Mouse (Mus musculus): Measurements from ENCODE around the gene Gatd1. TPM values are rescaled to one million over a fixed set of nuclear protein-coding genes. Genes with fewer than 3 reads are reported as not detected.

Gene Gatd1
- polyA plus RNA-seq, 1 experiment from 2014 or later: 32.2 TPM

GRCm38 (mm10) chr7:141432741-141433516, 19.0 kb upstream of the Gatd1 start:
- WGBS (ENCODE audit: insufficient replicate concordance): 83% methylated on average over 6 of the region's 6 CpGs
- Histone ChIP-seq H3K9me3 (replicated peaks; ENCODE audit: control insufficient read depth, low read length) (no peaks in the 10 kb centered on the region), H3K9ac (ENCODE audit: low read depth, low read length) (no peak overlapping the region), H3K27ac (ENCODE audit: low read depth, low read length) (no peak overlapping the region), H3K4me1 (ENCODE audit: control insufficient read depth, insufficient read depth, low read length) (peaks cover 41% of the 10 kb centered on the region), H3K36me3 (ENCODE audit: control insufficient read depth, insufficient read depth, low read length) (0 out of 2 replicates have a peak, but pooled peaks cover 8% of the 10 kb centered on the region), H3K27me3 (ENCODE audit: control insufficient read depth, insufficient read depth, low read length) (no peaks in the 10 kb centered on the region), H3K4me3 (ENCODE audit: low read depth, low read length) (no peak overlapping the region), H3K4me2 (no peak overlapping the region)
- no peak for ATAC-seq (replicated peaks; ENCODE audit: insufficient number of reproducible peaks, low FRiP score, low TSS enrichment)

DNA sequence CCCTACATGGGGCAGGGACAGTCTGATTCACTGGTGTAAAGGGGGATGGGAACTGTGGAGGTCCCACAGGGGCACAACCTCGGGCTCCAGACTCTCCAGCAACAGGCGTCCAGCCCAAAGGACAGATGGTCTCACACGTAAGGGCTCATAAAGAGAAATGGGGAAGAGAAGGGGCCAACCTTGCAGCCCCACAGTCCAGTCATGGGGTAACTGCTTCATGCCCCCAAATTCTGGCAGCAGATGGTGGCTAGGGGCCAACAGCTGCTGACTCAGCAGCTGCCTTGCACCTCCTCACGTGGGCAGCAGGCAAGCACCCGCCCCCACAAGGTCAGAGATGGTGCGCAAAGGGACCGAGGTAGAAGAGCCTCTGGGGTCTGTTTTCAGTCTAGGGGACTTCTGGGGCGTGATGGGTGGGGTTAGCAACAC, 18.3 kb upstream of the Gatd1 start:
- Histone ChIP-seq H3K27me3 (ENCODE audit: control insufficient read depth, insufficient read depth, low read length) (no peaks in the 10 kb centered on the region), H3K4me1 (ENCODE audit: control insufficient read depth, insufficient read depth, low read length) (peaks cover 41% of the 10 kb centered on the region), H3K4me2 (no peak overlapping the region), H3K9ac (ENCODE audit: low read depth, low read length) (no peak overlapping the region), H3K27ac (ENCODE audit: low read depth, low read length) (no peak overlapping the region), H3K36me3 (ENCODE audit: control insufficient read depth, insufficient read depth, low read length) (0 out of 2 replicates have a peak, but pooled peaks cover 8% of the 10 kb centered on the region), H3K9me3 (replicated peaks; ENCODE audit: control insufficient read depth, low read length) (no peaks in the 10 kb centered on the region), H3K4me3 (ENCODE audit: low read depth, low read length) (no peak overlapping the region)
- 85% methylated on average over 8 of the region's 8 CpGs for WGBS (ENCODE audit: insufficient replicate concordance)
- ATAC-seq (replicated peaks; ENCODE audit: insufficient number of reproducible peaks, low FRiP score, low TSS enrichment): no peak

DNA sequence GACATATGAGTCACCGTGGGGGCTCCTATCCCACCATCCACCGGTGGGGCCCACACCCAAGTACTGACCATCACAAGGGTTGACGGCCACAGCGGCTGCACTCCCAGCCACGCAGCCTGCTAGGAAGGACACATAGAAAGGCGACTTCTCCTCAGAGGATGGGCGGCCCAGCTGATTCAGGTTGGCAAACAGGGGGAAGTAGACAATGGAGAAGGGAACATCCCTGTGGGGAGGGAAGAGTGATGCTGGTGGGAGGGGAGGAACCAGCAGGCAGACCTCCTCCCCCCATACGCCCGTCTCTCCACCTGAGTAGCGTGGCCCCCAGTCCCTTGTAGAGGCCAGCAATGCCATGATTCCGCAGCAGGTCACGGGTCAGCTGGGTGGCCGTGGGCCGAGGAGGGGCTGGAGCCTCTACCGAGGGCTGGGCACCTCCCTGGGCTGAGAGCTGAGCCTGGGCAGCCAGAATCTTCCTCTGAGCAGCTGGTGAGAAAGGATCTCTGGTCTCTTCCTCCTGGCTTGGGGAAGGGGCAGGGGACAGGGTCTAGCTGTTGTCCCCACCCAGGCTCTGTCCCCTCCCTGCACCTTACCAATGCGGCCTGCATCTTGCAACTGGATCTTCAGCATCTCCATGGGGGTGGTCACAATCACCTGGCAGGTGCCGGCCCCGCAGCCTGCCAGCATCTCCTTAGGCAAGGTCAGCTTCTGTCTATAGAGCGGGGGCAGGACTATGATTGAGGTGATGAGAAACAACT, 17.7 kb upstream of the Gatd1 start:
- H3K9me3 ChIP-seq (replicated peaks; ENCODE audit: control insufficient read depth, low read length): no peaks in the 10 kb centered on the region
- H3K4me2 ChIP-seq: no peak overlapping the region
- no peak overlapping the region for H3K4me3 ChIP-seq (ENCODE audit: low read depth, low read length)
- H3K36me3 ChIP-seq (ENCODE audit: control insufficient read depth, insufficient read depth, low read length): 0 out of 2 replicates have a peak, but pooled peaks cover 8% of the 10 kb centered on the region
- H3K27me3 ChIP-seq (ENCODE audit: control insufficient read depth, insufficient read depth, low read length): no peaks in the 10 kb centered on the region
- no peak for ATAC-seq (replicated peaks; ENCODE audit: insufficient number of reproducible peaks, low FRiP score, low TSS enrichment)
- 93% methylated on average over 19 of the region's 19 CpGs for WGBS (ENCODE audit: insufficient replicate concordance)
- no peak overlapping the region for H3K27ac ChIP-seq (ENCODE audit: low read depth, low read length)
- no peak overlapping the region for H3K9ac ChIP-seq (ENCODE audit: low read depth, low read length)
- H3K4me1 ChIP-seq (ENCODE audit: control insufficient read depth, insufficient read depth, low read length): peaks cover 39% of the 10 kb centered on the region

GRCm38 (mm10) chr7:141430585-141431240, 16.8 kb upstream of the Gatd1 start:
- H3K36me3 ChIP-seq (ENCODE audit: control insufficient read depth, insufficient read depth, low read length): 0 out of 2 replicates have a peak, but pooled peaks cover 8% of the 10 kb centered on the region
- no peak for ATAC-seq (replicated peaks; ENCODE audit: insufficient number of reproducible peaks, low FRiP score, low TSS enrichment)
- no peak overlapping the region for H3K9ac ChIP-seq (ENCODE audit: low read depth, low read length)
- no peaks in the 10 kb centered on the region for H3K27me3 ChIP-seq (ENCODE audit: control insufficient read depth, insufficient read depth, low read length)
- 92% methylated on average over 9 of the region's 9 CpGs for WGBS (ENCODE audit: insufficient replicate concordance)
- no peak overlapping the region for H3K4me2 ChIP-seq
- H3K9me3 ChIP-seq (replicated peaks; ENCODE audit: control insufficient read depth, low read length): no peaks in the 10 kb centered on the region
- no peak overlapping the region for H3K4me3 ChIP-seq (ENCODE audit: low read depth, low read length)
- peak overlapping the region; percentile 71 for H3K27ac ChIP-seq (ENCODE audit: low read depth, low read length)
- H3K4me1 ChIP-seq (ENCODE audit: control insufficient read depth, insufficient read depth, low read length): peaks cover 41% of the 10 kb centered on the region

DNA sequence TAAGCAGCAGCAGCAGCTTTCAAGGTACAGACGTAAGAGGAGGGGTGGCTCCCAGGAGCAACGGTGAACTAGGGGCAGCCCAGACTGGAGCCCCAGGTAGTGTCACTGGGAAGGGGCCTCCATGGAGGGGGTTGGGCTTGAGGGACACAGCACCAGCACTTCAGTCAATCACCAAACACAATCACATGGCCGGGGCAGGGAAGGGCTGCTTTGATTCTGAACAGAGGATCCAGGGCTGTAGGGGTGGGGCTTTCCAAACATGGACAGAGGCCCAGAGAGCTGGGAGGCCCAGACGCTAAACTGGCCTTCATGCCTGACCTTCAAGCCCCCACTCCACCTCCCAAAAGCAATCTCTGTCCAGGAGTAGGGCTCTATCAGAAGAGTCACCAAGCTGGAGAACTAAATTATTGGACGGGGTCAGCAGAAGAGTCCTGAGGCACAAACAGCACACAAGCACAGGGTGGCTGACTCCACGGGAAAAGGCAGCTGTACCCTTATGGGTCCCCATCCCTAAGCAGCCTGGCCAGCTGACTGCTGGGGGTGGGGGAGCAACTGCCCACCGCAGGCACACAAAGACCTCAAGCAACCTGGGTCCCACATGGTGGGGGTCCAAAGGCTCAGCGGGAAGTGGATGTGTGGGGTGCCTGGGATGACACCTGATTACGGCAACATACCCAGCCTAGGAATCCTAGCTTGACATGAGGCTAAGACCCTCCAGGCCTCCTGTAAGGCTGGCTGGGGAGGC, 16.1 kb upstream of the Gatd1 start:
- peak overlapping the region; percentile 35 for H3K4me2 ChIP-seq
- H3K9me3 ChIP-seq (replicated peaks; ENCODE audit: control insufficient read depth, low read length): no peaks in the 10 kb centered on the region
- H3K36me3 ChIP-seq (ENCODE audit: control insufficient read depth, insufficient read depth, low read length): 0 out of 2 replicates have a peak, but pooled peaks cover 8% of the 10 kb centered on the region
- H3K27ac ChIP-seq (ENCODE audit: low read depth, low read length): peak overlapping the region; percentile 71
- peak; percentile 44; the same call in 1 of the 2 replicates for ATAC-seq (replicated peaks; ENCODE audit: insufficient number of reproducible peaks, low FRiP score, low TSS enrichment)
- peak overlapping the region; percentile 39; the same call in 1 of the 2 replicates for H3K9ac ChIP-seq (ENCODE audit: low read depth, low read length)
- H3K4me1 ChIP-seq (ENCODE audit: control insufficient read depth, insufficient read depth, low read length): peaks cover 37% of the 10 kb centered on the region
- no peaks in the 10 kb centered on the region for H3K27me3 ChIP-seq (ENCODE audit: control insufficient read depth, insufficient read depth, low read length)
- 49% methylated on average over 9 of the region's 9 CpGs for WGBS (ENCODE audit: insufficient replicate concordance)
- H3K4me3 ChIP-seq (ENCODE audit: low read depth, low read length): peak overlapping the region; percentile 16; the same call in 1 of the 2 replicates

DNA sequence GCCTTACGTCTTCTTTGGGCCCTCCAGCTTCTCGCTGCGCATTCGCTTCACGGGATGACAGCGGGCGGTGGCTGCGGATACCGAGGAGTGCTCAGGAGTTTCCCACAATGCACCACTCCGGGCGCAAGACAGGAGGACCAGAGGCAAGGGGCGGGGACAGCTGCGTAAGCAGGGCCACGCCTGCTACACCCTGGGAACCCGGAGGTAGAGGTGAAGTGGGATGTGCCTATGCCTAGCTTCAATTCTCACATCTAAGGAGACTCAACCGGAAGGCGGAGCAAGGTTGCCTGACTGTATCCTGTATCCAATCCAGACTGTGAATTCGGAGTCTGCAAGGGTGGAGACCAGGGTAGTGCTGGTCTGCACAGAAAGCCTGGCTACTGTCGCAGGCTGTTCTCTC, 15.4 kb upstream of the Gatd1 start, which contains the start of gene Cend1:
TSS of gene Cend1 (minus strand) at position 182 of the 400 bp plus-strand sequence.
- H3K4me2 ChIP-seq: peak within 1 kb of the TSS; percentile 35
- WGBS (ENCODE audit: insufficient replicate concordance): 3% methylated on average over 19 of the region's 19 CpGs
- peaks cover 30% of the 10 kb centered on the region for H3K4me1 ChIP-seq (ENCODE audit: control insufficient read depth, insufficient read depth, low read length)
- H3K27ac ChIP-seq (ENCODE audit: low read depth, low read length): peak within 1 kb of the TSS; percentile 71
- H3K36me3 ChIP-seq (ENCODE audit: control insufficient read depth, insufficient read depth, low read length): 0 out of 2 replicates have a peak, but pooled peaks cover 8% of the 10 kb centered on the region
- no peaks in the 10 kb centered on the region for H3K27me3 ChIP-seq (ENCODE audit: control insufficient read depth, insufficient read depth, low read length)
- ATAC-seq (replicated peaks; ENCODE audit: insufficient number of reproducible peaks, low FRiP score, low TSS enrichment): peak; percentile 56
- H3K4me3 ChIP-seq (ENCODE audit: low read depth, low read length): peak within 1 kb of the TSS; percentile 16
- H3K9ac ChIP-seq (ENCODE audit: low read depth, low read length): peak within 1 kb of the TSS; percentile 43; the same call in 1 of the 2 replicates
- H3K9me3 ChIP-seq (replicated peaks; ENCODE audit: control insufficient read depth, low read length): no peaks in the 10 kb centered on the region

DNA sequence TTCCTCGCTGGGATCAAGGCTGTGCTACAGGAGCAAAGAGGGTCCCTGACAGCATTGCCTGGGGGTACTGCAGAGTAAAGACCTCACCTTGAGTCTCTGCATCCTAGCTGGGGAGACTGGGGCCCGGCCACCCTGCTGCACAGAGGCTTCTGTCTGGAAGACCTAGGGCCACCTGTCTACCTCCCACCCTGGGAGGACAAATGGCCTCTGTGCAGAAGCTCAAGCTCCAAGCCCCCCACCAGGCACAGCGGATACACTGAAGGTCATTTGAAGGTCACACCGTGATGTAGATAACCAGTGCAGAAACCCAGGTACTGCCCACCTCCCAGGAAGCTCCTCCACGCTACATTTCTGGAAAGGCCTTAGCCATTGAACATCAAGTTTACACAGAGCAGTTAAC, 14.8 kb upstream of the Gatd1 start:
- peak overlapping the region; percentile 16 for H3K4me3 ChIP-seq (ENCODE audit: low read depth, low read length)
- H3K9ac ChIP-seq (ENCODE audit: low read depth, low read length): peak overlapping the region; percentile 43; the same call in 1 of the 2 replicates
- peak overlapping the region; percentile 35 for H3K4me2 ChIP-seq
- ATAC-seq (replicated peaks; ENCODE audit: insufficient number of reproducible peaks, low FRiP score, low TSS enrichment): no peak
- no peak overlapping the region for H3K27ac ChIP-seq (ENCODE audit: low read depth, low read length)
- 0 out of 2 replicates have a peak, but pooled peaks cover 8% of the 10 kb centered on the region for H3K36me3 ChIP-seq (ENCODE audit: control insufficient read depth, insufficient read depth, low read length)
- peaks cover 24% of the 10 kb centered on the region for H3K4me1 ChIP-seq (ENCODE audit: control insufficient read depth, insufficient read depth, low read length)
- WGBS (ENCODE audit: insufficient replicate concordance): 47% methylated on average over 5 of the region's 5 CpGs
- no peaks in the 10 kb centered on the region for H3K27me3 ChIP-seq (ENCODE audit: control insufficient read depth, insufficient read depth, low read length)
- H3K9me3 ChIP-seq (replicated peaks; ENCODE audit: control insufficient read depth, low read length): no peaks in the 10 kb centered on the region

All from heart, embryonic 11.5 days (tissue).